Mouse (Mus musculus): ENCODE results near the gene Etnk1.
"Not testable (repeated sequence)": the region's sequence is repeated elsewhere in the genome, so short reads cannot be mapped to it uniquely, and the experiment has no call there.

Etnk1 gene

DNA sequence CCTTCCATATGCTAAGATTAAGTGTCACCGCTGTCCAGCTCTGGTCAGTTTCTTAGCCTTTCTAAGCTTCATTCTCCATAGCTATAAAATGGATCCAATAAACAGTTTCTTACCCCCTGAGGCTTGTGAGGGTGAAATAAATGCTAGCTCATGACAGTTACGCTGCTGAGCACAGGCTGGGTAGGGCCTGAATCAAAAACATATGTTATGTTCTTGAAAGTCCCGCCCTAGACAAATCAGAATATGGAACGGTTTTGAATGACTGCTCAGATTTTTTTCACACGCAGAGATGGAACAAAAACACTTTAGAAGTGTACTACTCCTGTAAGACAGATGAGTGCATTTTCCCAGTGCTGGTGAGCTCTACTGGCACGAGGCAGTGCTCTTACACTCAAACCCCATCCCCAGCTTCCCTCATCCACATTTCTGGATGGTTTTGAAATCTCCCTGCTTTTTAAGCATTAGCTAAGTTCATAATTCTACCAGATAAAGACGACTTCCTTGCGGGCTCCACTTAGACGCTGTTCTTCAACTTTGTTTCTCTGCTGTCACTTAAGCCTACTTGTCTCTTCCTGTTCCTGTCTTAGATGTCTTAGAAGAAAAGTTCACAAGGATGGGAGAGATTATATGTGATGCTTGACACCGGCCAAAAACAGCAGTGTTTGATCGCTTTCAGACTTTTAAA, 4.9 kb downstream of the Etnk1 start:
- no peak for DNase-seq

DNA sequence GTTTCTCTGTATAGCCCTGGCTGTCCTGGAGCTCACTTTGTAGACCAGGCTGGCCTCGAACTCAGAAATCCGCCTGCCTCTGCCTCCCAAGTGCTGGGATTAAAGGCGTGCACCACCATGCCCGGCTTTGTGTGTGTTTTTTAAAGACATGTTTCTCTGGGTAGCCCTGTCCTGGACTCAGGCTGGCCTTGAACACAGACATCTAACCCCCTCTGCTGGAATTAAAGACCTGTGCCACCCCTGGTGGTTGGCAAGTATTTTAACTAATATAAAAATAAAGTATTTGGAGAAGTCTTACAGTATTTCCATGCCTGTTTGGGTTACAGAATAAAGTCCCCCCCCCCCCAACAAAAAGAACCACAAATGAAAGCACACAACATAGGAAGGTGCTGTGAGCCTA, 5.7 kb downstream of the Etnk1 start:
- DNase-seq, result not testable (repeated sequence)

DNA sequence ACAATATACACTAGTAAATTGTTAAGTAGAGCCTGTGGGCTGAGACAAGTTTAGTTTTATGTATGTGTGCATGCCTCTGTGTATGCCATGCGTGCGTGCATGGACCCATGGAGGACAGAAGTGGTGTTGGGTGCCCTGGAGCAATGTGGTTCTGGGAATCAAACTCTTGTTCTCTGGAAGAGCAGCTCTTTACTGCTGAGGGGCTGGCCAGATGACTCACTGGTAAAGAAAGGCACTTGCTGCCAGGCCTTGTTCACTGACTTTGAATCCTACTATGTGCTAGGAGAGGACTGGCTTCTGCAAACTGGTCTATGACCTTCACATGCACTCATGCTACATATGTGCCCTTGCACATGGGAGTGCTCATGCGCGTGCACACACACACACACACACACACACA, 7.2 kb downstream of the Etnk1 start:
- no peak for DNase-seq

DNA sequence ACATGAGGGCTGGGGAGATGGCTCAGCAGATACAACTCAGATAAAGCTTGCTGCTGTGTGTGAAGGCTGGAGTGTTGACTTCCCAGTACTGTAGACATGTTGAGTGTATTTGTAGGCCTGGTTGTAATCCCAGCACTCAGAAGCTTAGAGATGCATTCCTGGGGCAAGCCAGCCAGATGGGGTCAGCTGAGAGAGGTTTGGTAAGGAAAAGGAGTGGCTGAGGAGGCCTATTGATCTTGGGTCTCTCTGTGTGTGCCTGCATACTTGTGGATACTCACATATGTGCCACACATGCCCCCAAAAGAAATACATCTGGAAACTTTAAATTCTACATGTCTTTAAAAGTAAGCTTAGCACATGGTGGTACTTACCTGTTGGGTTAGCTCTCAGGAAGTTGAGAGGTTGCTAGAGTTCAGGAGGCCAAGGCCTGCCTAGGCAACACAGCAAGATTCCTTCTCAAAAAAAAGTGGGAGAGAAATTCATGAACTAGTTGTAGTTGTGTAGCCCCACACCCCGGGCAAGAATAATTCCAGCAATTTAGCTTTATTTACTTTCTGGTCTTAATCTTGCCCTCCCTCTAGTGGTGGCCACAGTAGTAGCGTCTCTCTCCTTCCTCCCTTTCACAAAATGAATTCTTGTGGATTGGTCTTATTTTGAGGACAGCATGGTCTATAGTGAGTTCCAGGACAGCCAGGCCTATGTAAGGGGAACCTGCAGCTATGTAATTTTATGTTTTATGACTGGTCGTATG, 8.1 kb downstream of the Etnk1 start:
- DNase-seq, result peak in 1 of 2 experiments; percentile 43

DNA sequence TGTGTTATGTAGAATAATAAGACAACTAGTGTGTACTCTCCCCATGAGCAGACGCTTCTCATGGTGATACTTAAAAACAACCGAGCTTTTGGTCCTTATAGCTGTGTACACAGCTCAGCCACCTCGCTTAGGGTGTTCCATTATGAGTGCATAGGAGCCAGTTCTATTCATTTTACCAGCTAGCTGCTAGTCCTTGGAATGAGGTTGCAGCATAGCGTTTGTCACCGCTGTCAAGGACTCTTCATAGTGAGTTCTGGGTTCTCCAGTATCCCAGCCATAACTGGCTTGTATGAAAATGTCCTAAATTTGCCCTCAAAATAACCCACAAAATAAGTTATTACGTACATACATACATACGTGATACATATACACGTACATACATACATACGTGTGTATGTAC, 9.1 kb downstream of the Etnk1 start:
- no peak for DNase-seq

DNA sequence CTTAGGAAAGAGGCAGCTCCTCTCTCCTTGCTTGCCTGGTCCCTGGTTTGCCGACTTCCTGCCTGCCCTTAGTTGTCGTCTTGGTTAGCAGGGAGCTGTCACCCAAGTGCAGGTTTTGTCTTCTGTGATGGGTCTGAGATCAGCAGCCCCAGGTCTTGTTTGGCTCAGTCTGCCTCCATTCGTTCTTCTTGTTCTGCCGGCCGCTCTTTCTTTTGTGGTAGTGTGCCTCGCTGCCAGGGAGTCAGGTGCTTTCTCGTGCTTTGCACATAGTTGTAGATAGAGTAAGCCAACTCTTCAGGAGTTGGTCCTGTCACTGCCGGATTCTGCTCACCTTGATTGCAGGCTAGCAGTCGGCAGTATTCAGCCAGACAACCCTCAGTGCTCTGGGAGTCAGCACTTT, 9.6 kb downstream of the Etnk1 start:
- no peak for DNase-seq

DNA sequence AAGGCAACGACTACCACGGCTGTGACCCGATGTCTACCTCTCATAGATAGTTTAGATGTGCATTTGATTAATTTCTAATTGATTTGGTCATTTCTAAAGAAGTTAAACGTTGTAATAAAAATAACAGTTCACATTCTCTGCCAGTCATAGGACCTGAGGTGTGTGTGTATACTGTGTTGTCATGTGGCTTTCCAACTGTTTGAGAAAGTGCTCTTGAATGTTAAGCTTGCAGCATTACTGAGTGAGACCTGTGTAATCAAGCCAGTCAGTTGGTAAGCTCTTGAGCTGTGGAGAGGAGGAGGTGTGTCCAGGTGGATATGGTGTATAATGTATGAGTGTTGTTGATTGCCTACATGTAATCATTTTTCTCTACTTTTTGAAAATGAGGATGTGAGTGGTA, 12.2 kb downstream of the Etnk1 start:
- no peak for DNase-seq

DNA sequence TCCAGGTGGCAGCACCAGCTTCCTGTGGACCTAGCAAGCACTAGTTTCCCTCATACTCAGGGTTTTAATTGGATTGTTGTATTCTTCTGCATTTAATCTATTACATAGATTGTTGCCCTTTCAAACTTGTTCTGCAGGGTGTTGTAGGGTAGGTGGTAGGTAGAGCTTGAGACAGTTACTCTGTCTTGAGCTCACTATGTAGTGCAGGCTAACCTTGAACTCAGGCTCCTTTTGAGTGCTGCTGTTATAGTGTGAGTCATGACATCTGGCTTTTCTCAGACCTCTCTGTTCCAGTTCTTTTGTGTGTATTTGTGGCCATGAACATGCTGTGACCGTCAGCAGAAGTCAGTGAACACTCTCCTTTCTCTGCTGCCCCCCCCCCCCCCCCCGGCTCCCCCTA, 12.7 kb downstream of the Etnk1 start:
- DNase-seq, result no peak

DNA sequence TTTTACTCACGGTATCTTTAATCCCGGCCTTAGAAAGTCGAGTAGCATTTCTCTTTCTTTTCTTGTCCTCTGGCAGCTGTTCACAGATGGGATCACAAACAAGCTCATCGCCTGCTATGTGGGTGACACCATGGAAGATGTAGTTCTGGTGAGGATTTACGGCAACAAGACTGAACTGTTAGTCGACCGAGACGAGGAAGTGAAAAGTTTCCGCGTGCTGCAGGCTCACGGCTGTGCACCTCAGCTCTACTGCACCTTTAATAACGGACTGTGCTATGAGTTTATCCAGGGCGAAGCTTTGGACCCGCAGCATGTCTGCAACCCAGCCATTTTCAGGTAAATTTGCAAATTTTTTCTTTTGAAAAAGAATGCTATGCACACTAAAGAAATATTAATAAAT, 13.5 kb downstream of the Etnk1 start:
- DNase-seq, result no peak

DNA sequence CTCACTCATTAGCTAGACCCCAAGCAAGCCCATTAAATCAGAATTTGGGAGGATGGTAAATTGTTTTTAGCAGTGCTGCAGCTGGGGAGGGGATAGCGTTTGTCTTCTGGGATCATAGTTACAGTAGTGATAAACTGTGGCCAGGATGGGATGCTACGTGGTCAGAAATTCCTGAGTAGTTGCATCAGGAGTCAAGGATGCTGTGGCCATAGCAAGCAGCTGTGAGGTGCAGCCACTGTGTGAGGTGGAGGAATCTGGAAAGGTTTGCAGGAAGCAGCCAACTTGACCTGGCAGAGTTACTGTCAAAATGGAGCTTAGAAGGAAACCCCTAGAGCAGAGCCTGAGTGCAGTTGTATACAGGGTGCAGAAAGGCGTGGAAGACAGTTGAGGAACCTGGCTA, 17.1 kb downstream of the Etnk1 start:
- DNase-seq, result no peak

DNA sequence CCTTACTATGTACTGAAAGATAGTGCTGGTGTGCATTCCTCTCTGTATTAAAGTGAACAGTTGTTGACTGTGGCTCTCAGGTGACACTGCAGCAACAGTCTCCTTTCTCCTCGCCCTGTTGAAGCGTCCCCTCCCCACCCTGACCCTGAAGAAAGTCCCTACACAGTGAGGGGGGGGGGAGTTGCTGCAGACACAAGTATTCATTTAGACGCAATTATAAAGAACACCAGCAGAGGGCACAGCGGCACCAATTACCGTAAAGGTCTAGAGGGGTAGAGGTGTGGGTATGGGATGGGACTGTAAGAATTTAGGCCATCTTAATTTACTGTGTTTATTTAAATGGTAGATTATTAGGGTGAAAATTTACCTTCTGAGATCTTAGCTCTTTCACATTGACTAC, 17.7 kb downstream of the Etnk1 start:
- peak in 1 of 2 experiments; percentile 36 for DNase-seq

DNA sequence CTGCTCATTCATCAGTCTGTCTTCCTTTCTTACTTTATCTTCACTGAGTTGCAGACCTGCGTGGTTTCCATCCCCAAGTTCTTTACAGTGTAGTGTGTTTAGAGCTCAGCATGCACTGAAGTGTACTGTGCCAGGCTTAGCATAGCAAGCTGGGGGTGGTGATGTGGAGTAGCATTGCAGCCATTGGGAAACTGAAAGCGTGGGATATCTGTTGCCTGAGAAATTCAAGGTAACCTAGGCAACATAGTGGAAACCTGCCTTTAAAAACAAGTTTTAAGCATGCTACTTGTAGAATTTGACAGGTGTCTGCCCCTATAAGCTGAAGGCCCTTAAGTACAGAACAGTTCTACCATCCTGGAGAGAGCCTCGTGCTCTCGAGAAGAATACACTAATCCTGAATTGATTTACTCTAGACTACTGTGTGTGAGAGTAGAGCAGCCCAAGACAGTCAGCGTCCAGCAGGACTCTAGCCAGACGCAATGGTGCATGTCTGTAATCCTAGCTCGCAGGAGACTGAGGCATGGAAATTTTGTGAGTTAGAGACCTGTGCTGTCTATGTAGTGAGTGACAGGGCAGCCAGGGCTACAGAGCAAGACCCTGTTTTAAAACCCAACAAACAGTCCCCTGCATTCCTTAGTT, 23.9 kb downstream of the Etnk1 start:
- DNase-seq, result no peak

DNA sequence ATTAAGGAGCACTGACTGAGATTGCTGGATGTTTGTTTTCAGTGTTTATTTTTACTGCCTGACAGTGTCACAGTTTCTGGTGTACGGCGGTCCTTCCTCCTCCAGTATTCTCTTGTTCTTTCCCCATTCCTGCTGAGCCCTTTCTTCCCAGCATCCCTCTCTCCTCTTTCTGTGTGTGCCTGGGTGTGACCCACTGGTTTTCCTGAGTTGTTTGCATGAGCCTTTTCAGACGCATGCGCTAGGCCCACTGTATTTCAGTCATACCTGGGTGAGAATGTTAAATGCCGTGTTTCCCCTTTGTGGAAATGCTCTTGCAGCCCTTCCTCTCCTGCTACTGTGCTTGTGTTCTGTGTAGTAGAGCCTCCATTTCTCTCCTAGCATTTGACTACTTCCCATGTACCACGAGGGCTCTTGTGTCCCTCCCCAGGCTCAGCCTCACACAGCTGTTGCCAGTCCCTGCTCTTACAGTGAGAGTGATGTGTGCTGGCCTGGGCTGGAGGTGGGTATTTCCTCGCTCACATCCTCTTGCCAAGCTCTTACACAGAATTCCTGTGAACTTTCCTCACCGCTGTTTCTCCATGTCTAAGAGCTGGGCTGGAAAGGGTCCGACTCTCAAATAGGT, 24.6 kb downstream of the Etnk1 start:
- DNase-seq, result no peak

DNA sequence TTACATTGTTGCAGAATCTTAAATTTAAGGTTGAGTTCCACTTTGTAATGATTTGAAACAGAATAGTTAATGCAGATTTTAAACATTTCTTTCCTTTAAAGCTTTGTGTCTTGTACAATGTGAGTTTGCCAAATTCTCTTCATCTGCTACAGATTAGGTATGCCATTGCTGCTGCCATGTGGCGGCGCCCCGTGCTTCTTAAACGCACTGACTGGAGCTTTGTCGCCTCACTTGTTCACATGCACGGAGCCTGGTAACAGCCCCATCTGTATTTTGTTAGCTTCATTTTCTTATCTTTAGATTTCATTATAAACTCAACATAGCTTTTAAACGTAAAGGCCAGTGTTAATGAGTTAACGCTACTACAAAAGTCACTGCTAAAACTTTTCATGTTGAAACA, 25.7 kb downstream of the Etnk1 start:
- DNase-seq, result no peak

DNA sequence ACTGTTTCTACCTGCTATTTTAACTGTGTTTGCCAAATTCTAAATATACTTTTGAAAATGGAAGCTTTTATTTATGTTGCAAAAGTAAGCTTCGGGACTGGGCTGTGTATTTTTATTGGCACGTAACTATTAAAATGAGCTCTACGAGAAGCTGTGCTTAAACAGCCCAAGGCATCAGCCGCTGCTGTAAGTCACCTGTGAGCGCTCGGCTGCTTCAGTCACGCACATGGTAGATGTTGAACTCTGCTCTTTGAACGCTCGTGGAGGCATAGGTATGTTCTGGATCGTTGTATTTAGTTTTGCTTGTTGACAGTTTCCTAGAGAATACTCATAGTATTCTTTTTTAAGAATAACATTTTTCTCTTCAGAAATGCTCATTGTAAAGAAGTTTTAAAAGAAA, 26.1 kb downstream of the Etnk1 start:
- no peak for DNase-seq

DNA sequence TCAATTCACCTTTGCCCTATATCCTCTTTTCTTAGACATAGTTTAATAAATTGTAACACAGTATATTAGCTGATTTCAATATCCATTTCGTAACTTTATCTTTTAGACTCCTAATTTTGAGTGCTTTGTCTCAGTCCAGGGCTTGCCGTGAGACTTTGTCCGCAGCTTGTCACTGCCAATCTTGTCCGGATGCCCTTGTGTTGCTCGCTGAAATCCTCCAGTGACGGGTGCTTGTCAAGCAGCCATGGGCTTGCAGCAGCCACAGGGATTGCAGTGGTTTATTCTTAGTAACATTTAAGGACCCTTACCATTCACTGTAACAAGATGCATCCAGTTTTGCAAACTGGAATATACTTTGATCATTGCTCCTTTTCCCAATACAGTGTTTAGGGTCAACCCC, 26.6 kb downstream of the Etnk1 start:
- DNase-seq, result no peak

DNA sequence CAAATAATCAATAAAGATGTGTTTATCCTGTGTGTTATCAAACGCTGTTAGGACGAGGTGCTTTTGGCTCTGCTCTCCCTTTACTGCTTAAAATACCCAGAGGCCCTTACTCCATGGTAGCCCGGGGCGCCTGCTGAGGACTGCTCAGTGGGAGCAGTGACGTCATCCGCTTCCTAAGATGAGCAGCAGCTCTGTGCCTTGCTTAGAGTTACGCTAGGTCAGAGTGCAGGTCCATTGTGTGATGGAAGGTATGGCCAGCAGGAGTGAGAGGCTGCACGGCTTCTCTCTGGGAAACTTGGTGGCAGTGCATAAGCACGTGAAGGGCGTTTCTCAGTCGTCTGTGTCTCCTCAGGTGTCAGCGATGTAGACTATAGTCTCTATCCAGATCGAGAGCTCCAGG, 30.0 kb downstream of the Etnk1 start:
- no peak for DNase-seq

DNA sequence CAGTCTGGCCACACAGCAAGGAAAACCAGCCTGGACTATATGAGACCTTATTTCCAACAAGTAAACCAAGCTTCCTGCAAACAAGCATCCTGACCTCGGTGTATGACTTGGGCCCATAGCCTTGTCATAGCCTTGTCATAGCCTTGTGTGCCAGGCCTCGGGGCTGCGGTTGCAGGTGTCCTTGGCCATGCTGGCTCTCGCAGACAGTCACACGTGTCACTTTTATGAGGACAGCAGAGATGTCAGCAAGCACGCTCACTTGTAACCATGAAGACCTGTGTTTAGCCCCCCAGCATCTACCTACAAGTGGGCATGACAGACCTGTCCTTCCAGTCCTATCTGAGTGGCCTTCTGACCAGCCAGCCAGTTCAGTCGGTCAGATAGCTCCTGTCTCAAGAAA, 31.4 kb downstream of the Etnk1 start:
- DNase-seq, result no peak

DNA sequence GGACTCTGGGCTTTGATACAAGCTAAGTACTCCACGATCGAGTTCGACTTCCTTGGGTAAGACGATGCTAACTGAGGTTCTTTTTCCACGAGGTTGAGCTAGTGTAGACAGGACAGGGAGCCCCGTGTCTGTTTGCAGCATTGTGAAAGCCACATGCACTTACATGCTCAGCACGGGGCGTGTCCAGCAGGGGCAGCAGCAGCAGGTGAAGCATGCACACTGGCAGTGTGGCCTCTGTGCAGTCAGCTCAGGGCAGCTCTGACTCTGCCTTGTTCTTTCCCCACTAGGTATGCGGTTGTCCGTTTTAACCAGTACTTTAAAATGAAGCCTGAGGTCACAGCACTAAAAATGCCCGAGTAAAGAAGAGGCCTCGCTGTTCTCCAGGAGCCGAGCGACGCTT, 36.1 kb downstream of the Etnk1 start:
- DNase-seq, result no peak

DNA sequence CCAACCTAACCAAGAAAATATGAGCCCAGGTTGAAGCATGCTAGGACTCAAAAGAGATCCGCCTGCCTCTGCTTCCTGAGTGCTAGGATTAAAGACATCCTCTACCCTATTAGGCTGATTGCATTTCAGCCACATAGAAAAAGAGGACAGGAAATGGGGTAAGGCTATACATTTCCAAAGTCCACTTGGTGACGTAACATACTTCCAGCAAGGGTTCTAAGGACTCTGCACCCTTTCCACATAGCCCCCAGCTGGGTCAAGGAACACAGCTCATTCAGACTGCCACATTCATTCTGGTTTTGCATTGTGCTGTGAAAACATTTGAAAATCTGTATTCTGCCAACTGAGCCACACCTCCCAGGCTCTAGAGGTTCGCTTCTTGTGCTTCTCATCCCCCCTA, 41.9 kb downstream of the Etnk1 start:
- no peak for DNase-seq

DNA sequence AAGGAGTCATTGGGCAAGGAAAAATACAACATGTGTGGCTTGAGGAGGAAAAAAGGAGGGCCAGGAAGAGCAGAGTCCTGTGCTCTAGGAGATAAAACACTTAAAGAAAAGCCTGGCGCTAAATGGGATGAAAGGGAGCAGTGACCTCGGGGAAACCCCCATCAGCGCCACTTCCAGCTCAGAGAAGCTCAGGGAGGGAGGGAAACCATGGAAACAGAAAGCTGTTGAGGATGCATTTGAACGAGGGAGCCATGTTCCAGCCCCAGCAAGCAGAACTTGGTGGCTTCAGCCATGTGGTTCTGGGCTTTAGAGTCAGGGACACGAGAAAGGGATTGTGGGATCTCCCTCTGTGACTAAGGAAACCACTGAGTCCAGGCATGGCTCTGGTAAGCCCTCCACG, 45.7 kb downstream of the Etnk1 start:
- no peak for DNase-seq

DNA sequence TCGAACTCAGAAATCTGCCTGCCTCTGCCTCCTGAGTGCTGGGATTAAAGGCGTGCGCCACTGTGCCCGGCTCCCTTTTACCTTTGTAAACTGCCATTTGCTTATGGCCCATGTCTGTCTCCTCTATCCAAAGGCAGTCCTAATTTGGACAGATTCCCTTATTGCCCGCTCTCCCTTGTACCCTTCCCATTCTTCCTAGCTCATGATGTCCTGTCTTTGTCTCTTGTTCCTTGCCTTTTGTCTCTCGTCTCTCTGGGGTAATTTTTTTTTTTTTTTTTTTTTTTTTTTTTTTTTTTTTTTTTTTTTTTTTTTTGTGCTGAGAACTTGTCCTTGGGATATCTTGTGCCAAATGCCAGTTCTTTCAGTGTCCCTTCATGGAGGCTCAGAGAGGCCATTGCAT, 46.4 kb downstream of the Etnk1 start:
- no peak for DNase-seq

DNA sequence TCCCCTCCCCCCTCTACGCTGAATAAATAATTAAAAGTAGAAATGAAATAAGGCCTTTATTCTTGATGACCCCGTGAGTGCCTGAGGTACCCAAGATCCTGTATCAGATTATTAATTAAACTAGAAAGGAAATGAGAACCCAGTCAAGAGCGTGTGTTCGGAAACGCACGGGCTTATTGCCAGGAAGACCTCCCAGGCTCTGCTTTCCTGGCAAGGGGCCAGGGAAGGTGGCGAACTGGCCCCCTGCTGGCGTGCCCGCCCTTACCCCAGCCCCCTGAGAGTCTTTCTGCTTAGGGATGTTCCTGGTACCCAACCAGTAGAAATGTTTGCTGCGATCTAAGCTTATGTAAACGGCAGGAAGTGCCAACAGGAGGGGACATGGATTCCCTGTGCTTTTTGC, 49.2 kb downstream of the Etnk1 start:
- no peak for DNase-seq

DNA sequence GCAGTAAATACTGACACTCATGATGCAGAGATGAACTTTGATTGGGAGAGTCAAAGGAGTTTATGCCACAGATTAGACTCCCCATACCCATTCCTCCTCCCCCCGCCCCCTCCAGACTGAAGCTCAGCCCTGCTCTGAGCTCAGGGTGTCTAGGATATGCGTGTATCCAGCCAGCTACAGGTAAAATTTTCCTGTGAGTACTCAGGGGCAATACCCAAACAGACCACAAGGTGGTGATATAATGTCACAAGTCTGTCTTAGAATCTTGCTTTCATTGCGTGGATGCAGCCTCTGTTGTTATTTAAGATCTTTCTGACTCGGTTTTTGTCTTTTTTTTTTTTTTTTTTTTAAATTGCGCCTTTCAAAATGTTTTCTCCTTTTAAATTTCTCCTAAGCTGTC, 52.3 kb downstream of the Etnk1 start:
- peak in 1 of 2 experiments; percentile 17 for DNase-seq

Measured in thymus, postnatal 36 days (tissue).